Mouse (Mus musculus): ENCODE data around the gene Ifi27l2a.
"Not testable (repeated sequence)": the region's sequence is repeated elsewhere in the genome, so short reads cannot be mapped to it uniquely, and the experiment has no call there.

The Ifi27l2a gene

DNA sequence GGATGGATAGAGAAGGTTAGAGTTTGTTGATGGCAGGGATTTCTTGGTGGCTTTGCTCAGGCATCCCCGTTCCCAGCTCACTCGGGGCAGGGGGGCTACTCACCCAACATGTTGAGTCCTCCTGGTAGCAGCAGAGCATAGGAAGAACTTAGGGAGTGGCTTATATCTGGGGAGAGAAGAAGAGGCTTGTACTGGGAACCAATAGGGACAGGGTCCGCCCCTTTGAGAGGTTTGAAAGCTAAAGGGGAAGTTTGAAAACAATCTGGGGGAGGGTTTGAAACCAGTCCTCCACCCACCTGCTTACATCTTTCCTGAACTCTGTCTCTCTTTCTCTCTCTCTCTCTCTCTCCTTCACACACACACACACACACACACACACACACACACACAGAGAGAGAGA, at the start of gene Ifi27l2a:
TSS of gene Ifi27l2a (minus strand) at position 157 of the 400 bp plus-strand sequence.
- in situ Hi-C loops (cut with MboI, MseI) = no loop called here

DNA sequence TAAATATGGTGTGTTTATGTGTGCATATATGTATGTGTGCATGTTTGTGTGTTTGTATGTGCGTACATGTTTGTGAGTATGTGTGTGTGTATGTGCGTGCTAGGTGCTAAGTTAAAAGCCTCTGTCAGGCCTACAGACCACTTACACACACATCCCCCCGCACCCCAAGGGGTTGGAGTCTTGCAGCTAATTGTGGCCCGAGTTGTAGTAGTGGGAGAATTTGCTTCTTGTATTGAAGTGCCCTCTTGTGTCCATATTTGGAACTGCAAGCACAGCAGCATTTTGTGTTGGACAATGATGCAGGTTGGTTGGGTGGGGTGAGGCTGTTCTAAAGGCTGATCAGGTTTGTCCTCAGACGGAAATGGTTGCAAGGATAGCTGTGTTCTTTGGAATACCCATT, 49.3 kb upstream of the Ifi27l2a start:
- in situ Hi-C loops (cut with MboI, MseI) = loop anchor here (5.0 kb wide), 1 partner anchor 70 kb away; no protein-coding TSS in a partner anchor

DNA sequence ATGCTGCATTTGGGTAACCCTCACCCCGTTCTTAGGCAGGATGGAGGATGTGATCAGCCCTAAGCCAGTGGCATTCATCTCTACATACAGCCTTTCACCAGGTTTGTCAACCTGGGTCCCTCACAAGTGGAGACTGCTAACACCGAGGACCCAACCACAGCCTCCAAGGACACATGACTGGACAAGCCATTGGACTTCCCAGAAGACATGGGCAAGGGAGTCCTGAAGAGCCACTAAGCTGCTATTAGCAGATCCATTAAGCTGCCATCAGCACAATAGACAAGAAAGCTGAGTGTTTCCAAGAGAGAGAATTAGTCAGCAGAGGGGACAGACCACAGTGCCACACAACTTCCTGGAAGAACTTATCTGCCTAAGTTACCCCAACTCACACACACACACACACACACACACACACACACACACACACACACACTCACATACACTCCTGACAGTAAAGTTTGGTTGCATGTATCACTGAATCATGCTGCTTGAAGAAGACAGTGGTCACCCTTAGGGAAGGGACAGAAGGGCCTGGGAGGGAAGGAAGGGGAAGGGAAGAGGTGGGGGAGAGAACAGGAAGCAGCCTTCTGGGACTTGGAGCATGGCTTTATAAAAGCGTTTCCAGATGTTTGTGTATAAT, 47.7 kb upstream of the Ifi27l2a start:
- in situ Hi-C loops (cut with MboI, MseI) = loop anchor here (5.0 kb wide), 1 partner anchor 69 kb away; no protein-coding TSS in a partner anchor

DNA sequence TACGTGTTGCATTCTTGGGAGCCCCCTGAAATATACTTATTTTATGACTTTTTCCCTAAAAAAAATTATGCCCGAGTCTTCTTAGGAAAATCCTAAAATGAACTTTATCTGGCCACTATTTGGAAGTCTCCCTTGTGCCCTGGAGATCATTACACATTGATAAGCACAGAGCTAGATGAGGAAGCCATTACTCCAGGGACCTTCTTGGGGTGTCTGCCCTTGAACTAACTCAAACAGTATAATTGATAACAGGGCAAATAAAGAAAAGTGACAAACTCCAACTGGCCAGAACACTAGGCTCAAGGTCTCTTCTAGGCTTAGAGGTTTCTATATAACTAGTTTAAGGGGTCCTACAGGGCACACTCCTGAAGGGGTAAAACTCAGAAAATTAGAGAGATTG, 44.3 kb upstream of the Ifi27l2a start:
- in situ Hi-C loops (cut with MboI, MseI) = no loop called here

DNA sequence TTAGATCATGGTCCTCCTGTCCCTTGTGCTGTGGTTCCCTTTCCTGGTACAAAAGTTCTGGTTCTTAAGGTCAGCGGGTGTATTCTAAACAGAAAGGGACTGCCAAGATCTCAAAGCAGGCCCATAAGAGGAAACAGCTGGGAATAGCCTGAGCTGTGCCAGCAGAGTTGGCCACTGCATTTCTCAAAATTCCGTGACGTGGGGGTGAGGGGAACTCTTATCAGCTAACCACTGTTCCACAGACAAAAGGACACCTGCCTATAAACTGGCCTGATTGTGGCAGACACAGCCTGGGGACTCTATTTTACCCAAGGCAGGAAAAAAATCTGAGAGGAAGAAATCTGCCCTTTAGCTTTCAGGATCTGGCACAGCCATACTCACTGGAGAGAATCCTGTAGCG, 43.8 kb upstream of the Ifi27l2a start:
- in situ Hi-C loops (cut with MboI, MseI) = no loop called here

DNA sequence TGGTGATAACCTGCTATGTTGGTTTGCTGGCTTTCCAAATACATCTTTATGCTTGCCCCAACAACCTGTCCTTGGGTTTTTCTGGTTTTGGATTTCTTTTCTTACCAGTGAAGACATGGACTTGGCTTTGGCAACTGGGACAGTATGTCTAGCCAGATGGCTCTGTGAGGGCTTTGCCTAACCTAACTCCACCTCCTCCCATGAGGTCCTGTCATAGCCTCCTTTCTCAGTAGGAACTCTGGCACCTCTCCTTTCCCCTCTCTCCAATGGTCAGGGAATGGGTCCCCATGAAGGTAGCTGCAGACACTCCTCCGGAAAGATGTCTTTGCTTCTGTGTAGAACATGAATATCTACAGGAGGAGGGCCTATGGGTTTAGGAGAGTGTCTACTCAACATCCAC, 43.2 kb upstream of the Ifi27l2a start:
- in situ Hi-C loops (cut with MboI, MseI) = no loop called here

DNA sequence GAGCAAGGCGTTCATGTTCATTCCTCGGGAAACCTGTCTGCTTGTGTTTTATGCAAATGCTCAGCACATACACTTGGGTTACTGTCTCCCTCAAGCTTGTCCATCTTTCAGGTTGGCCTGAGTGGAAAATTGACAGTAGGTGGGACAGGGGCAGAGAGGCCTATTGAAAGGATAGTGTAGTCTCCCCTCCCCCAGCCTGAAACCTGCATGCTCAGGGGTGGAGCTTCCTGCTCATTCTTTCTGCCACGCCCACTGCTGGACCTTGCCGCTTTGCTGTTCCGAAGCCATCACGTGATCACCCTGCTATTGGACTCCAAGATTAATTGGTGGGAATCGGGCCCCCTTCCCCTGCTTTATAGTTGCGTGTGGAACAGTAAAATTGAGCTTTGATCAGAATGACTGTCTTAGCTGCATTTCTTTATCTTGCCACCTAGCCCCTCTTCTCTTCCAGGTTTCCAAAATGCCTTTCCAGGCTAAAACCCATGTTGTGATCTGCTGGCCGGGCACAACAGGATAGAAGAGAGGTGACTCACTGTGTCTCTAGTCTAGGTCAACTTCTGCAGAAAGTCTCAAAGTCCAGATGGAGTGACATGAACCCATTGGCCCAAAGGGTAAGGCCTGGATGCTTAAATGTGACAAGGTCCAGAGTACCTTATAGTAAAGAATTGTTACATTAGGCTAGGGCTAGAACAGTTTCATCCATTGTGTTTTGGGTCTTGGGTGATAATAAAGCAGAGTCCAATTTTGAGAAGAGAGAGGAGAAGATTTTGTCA, 40.9 kb upstream of the Ifi27l2a start:
- in situ Hi-C loops (cut with MboI, MseI) = not testable (repeated sequence)

GRCm38 (mm10) chr12:103482781-103483180, 39.3 kb upstream of the Ifi27l2a start:
- in situ Hi-C loops (cut with MboI, MseI) = no loop called here

- in situ Hi-C loops (cut with MboI, MseI) = no loop called here
Observed at GRCm38 (mm10) chr12:103481671-103482070, 38.2 kb upstream of the Ifi27l2a start.

DNA sequence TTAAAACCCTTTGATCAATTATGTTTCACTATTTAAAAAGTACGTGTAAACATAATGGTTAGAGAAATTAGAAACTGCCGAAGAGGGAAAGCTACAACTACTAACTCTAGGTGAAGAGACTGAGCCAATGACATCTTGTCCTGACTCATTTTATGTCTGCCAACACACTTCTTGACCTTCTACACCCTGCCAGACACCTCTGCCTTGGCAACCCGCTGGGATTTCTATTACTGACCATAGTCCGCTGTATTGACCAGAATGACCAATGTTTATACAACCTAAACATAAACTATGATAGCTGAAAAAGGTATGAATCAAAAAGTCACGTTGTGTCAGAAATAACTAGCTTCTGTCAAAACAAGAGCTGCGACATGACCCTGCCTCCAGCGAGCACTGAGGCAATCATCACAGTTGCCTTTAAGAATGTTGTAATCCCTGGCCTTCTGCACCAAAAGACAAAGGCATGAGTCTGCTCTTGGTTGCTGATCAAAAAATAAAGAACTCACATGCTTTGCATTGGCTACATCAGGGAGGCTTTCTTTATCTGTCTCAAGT, 34.1 kb upstream of the Ifi27l2a start:
- in situ Hi-C loops (cut with MboI, MseI) = no loop called here

GRCm38 (mm10) chr12:103476779-103477389, 33.4 kb upstream of the Ifi27l2a start:
- in situ Hi-C loops (cut with MboI, MseI) = no loop called here

- in situ Hi-C loops (cut with MboI, MseI) = no loop called here
Observed at GRCm38 (mm10) chr12:103474481-103474880, 31.0 kb upstream of the Ifi27l2a start.

DNA sequence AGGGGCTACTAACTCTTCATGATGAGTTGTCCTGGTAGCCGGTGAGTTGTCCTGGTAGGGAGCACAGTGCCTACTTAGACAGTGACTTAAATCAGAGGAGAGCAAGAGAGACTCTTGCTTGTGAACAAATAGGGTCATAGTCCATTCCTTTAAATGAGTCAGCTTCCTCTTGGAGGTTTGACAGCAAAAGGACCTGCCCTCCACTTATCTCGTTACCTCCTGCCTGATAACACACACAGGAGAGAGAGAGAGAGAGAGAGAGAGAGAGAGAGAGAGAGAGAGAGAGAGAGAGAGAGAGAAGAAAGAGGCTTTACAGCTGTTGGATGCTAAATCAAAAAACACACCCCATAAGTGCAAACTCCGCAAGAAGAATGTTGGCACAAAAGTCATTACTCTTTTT, 13.7 kb upstream of the Ifi27l2a start, which contains the start of gene Ifi27l2b:
TSS of gene Ifi27l2b (minus strand) at position 84 of the 400 bp plus-strand sequence.
- in situ Hi-C loops (cut with MboI, MseI) = no loop called here

GRCm38 (mm10) chr12:103456727-103457126, 13.2 kb upstream of the Ifi27l2a start:
- in situ Hi-C loops (cut with MboI, MseI) = not testable (repeated sequence)

DNA sequence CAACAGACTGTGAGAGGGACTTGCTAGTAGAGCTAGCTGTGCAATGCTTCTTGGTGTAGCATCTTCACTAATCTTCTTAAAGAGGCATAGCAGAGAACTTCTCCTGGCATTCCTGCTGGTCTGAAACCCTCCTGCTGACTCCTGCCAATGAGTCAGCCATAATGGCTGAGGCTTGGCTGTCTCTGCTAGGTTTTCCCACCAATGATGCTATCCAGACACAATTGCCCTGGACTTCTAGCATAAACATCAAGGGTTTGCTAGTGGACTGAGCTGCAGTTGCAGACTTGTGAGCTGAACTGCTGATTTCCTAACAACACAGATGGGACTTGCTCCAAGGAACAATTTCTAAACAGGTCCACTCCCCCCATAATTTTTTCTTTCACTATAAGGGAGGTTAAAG, 9.9 kb upstream of the Ifi27l2a start:
- in situ Hi-C loops (cut with MboI, MseI) = no loop called here

- in situ Hi-C loops (cut with MboI, MseI) = no loop called here
Observed at GRCm38 (mm10) chr12:103445060-103445459, 1.6 kb upstream of the Ifi27l2a start.

DNA sequence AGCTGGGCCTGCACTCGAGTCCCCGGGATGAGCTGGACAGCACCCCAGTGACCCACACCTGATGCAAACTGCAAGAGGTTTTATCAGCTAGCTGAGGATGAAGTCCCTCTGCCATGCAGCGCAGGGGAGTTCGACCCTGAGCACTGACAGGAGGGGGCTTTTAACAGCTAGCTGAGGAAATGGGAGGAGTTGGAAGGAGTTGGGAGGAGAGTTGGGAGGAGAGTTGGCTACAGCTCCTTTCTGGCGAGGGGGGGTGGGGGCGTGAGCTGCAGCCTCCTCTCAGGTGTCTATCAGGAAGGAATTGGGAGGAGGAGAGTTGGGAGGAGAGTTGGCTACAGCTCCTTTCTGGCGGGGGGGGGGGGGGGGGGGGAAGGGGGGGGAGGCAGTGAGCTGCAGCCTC, 781 bp upstream of the Ifi27l2a start:
- in situ Hi-C loops (cut with MboI, MseI) = not testable (repeated sequence)

DNA sequence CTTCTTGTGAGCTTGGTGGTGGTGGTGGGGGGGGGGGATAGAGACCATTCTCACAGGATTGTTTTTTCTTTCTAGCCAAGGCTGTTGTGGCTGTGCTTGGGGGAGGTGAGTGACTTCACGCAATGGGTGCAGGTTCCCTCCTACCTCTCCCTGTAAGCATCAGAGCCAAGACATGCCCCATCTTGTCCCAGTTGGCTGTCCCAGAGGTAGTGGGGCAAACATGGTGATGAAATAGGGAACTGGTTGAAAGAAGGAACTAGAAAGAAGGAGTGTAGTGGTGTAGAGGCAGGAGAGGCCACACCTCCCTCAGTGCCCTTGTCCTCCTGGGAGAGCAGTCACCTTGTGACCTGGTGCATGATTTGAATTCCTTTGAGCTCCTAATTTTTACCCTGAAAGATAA, 5.9 kb downstream of the Ifi27l2a start:
- in situ Hi-C loops (cut with MboI, MseI) = loop anchor here (10.0 kb wide), 1 partner anchor 1567 kb away; the partner anchor contains the start of gene Syne3

DNA sequence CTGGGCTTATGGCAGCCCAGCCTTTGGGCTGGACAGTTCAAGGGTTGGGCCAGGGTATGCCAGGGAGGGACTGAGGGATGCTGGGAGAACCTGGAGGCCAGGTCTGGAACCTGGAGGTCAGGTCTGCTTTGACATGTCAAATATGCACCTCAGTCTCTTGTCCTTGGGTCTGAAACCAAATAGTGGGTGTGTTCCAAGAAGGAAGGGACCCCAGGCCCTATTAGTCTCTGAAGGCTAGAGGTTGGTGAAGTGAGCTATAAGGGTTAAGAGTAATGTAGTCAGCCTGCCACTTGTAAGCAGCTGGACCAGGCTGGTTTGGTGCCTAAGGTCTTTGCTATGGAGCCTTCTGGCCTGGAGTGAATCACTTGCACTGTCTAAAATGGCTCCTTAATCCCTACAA, 8.6 kb downstream of the Ifi27l2a start:
- in situ Hi-C loops (cut with MboI, MseI) = loop anchor here (10.0 kb wide), 1 partner anchor 1570 kb away; the partner anchor contains the start of gene Syne3

GRCm38 (mm10) chr12:103433986-103434731, 9.3 kb downstream of the Ifi27l2a start, which contains the start of gene Ifi27:
Gene Ifi27 (plus strand): TSS chr12:103434211.
- in situ Hi-C loops (cut with MboI, MseI) = loop anchor here (10.0 kb wide), 1 partner anchor 1571 kb away; the partner anchor contains the start of gene Syne3

- in situ Hi-C loops (cut with MboI, MseI) = loop anchor here (10.0 kb wide), 1 partner anchor 1571 kb away; the partner anchor contains the start of gene Syne3
Observed at GRCm38 (mm10) chr12:103433430-103433829, 10.1 kb downstream of the Ifi27l2a start.

All from T-helper 1 cell (primary cell).